Mouse (Mus musculus): ENCODE data around the gene Defb39.

Defb39 gene

DNA sequence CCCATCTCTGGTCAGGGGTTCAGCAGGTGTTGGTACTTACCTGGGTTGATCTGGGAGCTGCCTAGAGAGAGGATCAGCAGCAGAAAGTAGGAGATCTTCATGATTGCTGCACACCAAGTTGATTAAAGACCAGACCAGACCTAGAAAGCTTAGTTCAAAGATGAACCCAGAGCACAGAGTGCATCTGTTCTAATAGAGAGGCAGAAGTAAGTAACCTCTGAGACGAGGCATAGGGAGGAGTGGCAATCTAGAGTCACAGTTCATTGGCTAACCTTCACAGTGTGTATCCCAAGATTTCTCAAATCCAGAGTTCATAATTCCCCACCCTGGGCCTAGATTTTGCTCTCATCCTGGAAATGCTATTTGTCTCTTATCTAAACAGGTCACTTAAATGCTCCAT is at the start of gene Defb39:
Gene Defb39 (minus strand): TSS at position 101 of the 400 bp plus-strand sequence.
- no peak for DNase-seq

DNA sequence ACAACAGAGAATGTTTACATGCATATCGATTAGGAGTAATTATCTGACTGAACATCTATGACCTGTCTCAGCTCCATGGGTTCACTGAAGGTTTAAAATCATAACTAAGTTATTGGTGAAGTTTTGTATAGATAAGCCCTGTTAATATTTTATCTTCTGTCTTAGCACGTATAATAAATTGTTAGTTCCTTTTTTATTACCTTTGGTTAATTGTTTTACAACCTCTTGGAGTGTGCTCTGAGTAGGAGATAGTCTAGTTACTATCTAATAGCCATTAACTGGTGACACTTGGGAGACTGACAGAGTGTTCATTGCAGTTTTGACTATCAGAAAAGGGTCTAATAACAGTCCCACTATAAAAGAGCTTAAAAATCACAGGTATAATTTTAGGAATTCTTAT is 1.4 kb upstream of the Defb39 start:
- no peak for DNase-seq

DNA sequence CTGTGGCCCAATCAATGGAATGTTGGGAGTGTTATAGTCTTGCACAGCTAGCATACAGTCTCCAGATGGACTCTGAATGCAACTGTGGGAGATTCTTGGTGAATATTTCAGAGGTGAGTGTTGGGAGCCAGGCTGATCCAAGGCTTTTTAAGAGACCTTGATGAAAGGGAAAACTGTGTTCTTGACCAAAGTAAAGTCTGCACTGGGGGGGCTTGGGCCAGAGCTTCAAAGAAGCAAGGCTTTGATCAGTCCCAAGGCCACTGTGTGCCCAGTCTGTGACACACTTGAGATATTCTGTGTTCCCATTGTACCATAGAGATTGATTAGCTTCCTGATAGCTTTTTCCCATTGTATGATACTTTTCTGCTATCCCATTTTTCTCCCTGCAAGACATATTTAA is 1.7 kb downstream of the Defb39 start:
- DNase-seq: no peak

DNA sequence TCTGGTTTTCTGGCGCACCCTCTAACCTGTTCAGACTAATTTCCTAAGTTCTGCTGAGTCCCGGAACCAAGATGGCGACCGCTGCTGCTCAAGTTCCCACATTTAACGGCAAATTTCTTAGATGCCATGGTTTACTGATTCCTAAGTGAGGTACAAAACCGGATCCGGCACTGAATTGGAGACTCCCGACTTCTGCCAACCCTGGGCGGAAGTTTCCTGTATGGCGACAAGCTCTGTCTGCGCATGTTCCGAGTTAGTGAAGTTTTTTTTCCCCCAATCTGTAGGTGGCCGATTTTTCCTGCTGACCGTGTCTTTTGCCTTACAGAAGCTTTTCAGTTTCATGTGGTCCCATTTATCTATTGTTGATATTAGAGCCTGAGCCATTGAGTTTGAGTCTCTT is 19.4 kb downstream of the Defb39 start:
- DNase-seq: no peak

DNA sequence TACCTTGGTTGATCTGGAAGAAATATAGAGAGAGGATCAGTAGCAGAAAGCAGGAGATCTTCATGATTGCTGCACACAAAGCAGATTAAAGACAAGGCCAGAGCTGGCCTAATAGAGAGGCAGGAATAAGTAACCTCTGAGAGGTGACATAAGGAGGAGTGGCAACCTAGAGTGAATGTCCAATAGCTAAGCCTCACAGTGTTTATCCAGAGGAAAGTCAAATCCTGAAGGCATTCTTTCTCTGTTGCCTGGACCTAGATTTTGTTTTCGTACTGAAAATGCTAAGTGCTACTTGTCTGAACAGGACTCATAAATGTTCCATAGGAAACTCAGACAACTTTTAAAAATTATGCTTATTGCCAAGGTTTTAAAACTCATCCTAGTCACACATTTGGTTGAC is 38.1 kb downstream of the Defb39 start, which contains the start of gene Defb38:
Gene Defb38 (minus strand): TSS at position 101 of the 400 bp plus-strand sequence.
- DNase-seq: no peak
